Mouse (Mus musculus) megakaryocyte-erythroid progenitor cell, adult 5-6 weeks (primary cell): ENCODE data around the gene Mlf2. TPM values are rescaled to one million over a fixed set of nuclear protein-coding genes. Genes with fewer than 3 reads are reported as not detected.

Experiments
- total RNA-seq, 2 experiments: library from RNA; stranded (forward) in 1 of 2; stranded (reverse) in 1 of 2; fragments of 200-1000, 215-1000 nt in 1 of 2; fragments of >200 nt in 1 of 2; fragmentation: Nextera tagmentation in 1 of 2; gene quantifications; 2 replicates each; pipeline ENCODE4 v1.2.3; 2014 to 2017

The Mlf2 gene
- total RNA-seq, 2 experiments from 2014 or later = 99.1 to 117 TPM

Other genes starting within 250 kb of the Mlf2 start
- gene Emg1, start 219.2 kb upstream of the Mlf2 start, total RNA-seq (2014; fragmentation: Nextera tagmentation) = 242 and 387 TPM in 2 replicates
- gene Emg1, start 219.2 kb upstream of the Mlf2 start, total RNA-seq (2017) = 375 and 422 TPM in 2 replicates
- gene Phb2, start 219.1 kb upstream of the Mlf2 start, total RNA-seq (2014; fragmentation: Nextera tagmentation) = 467 and 537 TPM in 2 replicates
- 474 and 558 TPM in 2 replicates for gene Phb2, start 219.1 kb upstream of the Mlf2 start, total RNA-seq (2017)
- gene Ptpn6, start 192.7 kb upstream of the Mlf2 start, total RNA-seq (2014; fragmentation: Nextera tagmentation) = 65.4 and 76.0 TPM in 2 replicates
- 189 and 237 TPM in 2 replicates for gene Ptpn6, start 192.7 kb upstream of the Mlf2 start, total RNA-seq (2017)
- gene Grcc10, start 190.0 kb upstream of the Mlf2 start, total RNA-seq (2014; fragmentation: Nextera tagmentation) = 110 and 141 TPM in 2 replicates
- 66.5 and 83.5 TPM in 2 replicates for gene Grcc10, start 190.0 kb upstream of the Mlf2 start, total RNA-seq (2017)
- gene Gm45234, start 175.4 kb upstream of the Mlf2 start, total RNA-seq (2014; fragmentation: Nextera tagmentation) = not detected in 2 replicates
- not detected in 2 replicates for gene Gm45234, start 175.4 kb upstream of the Mlf2 start, total RNA-seq (2017)
- gene Atn1, start 174.9 kb upstream of the Mlf2 start, total RNA-seq (2014; fragmentation: Nextera tagmentation) = 12.9 and 14.4 TPM in 2 replicates
- 1.5 and 1.9 TPM in 2 replicates for gene Atn1, start 174.9 kb upstream of the Mlf2 start, total RNA-seq (2017)
- gene Eno2, start 161.7 kb upstream of the Mlf2 start, total RNA-seq (2014; fragmentation: Nextera tagmentation) = 0.74 TPM in 1 of 2 replicates, not detected in the other
- not detected in 2 replicates for gene Eno2, start 161.7 kb upstream of the Mlf2 start, total RNA-seq (2017)
- gene Lrrc23, start 151.7 kb upstream of the Mlf2 start, total RNA-seq (2014; fragmentation: Nextera tagmentation) = 0.77 TPM in 1 of 2 replicates, not detected in the other
- gene Lrrc23, start 151.7 kb upstream of the Mlf2 start, total RNA-seq (2017) = 6.7 TPM in 1 of 2 replicates, not detected in the other
- gene Spsb2, start 122.7 kb upstream of the Mlf2 start, total RNA-seq (2014; fragmentation: Nextera tagmentation) = 1.9 and 5.1 TPM in 2 replicates
- 4.1 and 5.5 TPM in 2 replicates for gene Spsb2, start 122.7 kb upstream of the Mlf2 start, total RNA-seq (2017)
- 258 and 264 TPM in 2 replicates for gene Tpi1, start 117.1 kb upstream of the Mlf2 start, total RNA-seq (2014; fragmentation: Nextera tagmentation)
- gene Tpi1, start 117.1 kb upstream of the Mlf2 start, total RNA-seq (2017) = 179 and 201 TPM in 2 replicates
- gene Usp5, start 101.9 kb upstream of the Mlf2 start, total RNA-seq (2014; fragmentation: Nextera tagmentation) = 85.0 and 100 TPM in 2 replicates
- 75.7 and 80.9 TPM in 2 replicates for gene Usp5, start 101.9 kb upstream of the Mlf2 start, total RNA-seq (2017)
- gene Cdca3, start 101.8 kb upstream of the Mlf2 start, total RNA-seq (2014; fragmentation: Nextera tagmentation) = 100 and 181 TPM in 2 replicates
- 90.3 and 111 TPM in 2 replicates for gene Cdca3, start 101.8 kb upstream of the Mlf2 start, total RNA-seq (2017)
- gene Gnb3, start 91.1 kb upstream of the Mlf2 start, total RNA-seq (2014; fragmentation: Nextera tagmentation) = not detected in 2 replicates
- gene Gnb3, start 91.1 kb upstream of the Mlf2 start, total RNA-seq (2017) = not detected in 2 replicates
- gene P3h3, start 73.6 kb upstream of the Mlf2 start, total RNA-seq (2014; fragmentation: Nextera tagmentation) = 0.61 and 3.0 TPM in 2 replicates
- 0.89 and 2.2 TPM in 2 replicates for gene P3h3, start 73.6 kb upstream of the Mlf2 start, total RNA-seq (2017)
- not detected in 2 replicates for gene Gpr162, start 67.4 kb upstream of the Mlf2 start, total RNA-seq (2014; fragmentation: Nextera tagmentation)
- not detected in 2 replicates for gene Gpr162, start 67.4 kb upstream of the Mlf2 start, total RNA-seq (2017)
- gene Cd4, start 43.2 kb upstream of the Mlf2 start, total RNA-seq (2014; fragmentation: Nextera tagmentation) = not detected in 2 replicates
- not detected in 2 replicates for gene Cd4, start 43.2 kb upstream of the Mlf2 start, total RNA-seq (2017)
- gene Lag3, start 19.7 kb upstream of the Mlf2 start, total RNA-seq (2014; fragmentation: Nextera tagmentation) = 0.09 and 0.35 TPM in 2 replicates
- gene Lag3, start 19.7 kb upstream of the Mlf2 start, total RNA-seq (2017) = 1.6 TPM in 1 of 2 replicates, not detected in the other
- 5.3 and 30.7 TPM in 2 replicates for gene Ptms, start 11.3 kb upstream of the Mlf2 start, total RNA-seq (2014; fragmentation: Nextera tagmentation)
- gene Ptms, start 11.3 kb upstream of the Mlf2 start, total RNA-seq (2017) = 21.6 and 22.1 TPM in 2 replicates
- gene Cops7a, start 34.2 kb downstream of the Mlf2 start, total RNA-seq (2014; fragmentation: Nextera tagmentation) = 71.0 and 117 TPM in 2 replicates
- gene Cops7a, start 34.2 kb downstream of the Mlf2 start, total RNA-seq (2017) = 46.8 and 57.5 TPM in 2 replicates
- gene Pianp, start 65.3 kb downstream of the Mlf2 start, total RNA-seq (2014; fragmentation: Nextera tagmentation) = not detected in 2 replicates
- gene Pianp, start 65.3 kb downstream of the Mlf2 start, total RNA-seq (2017) = not detected in 2 replicates
- gene Zfp384, start 77.8 kb downstream of the Mlf2 start, total RNA-seq (2014; fragmentation: Nextera tagmentation) = 67.0 and 86.8 TPM in 2 replicates
- 18.5 and 18.6 TPM in 2 replicates for gene Zfp384, start 77.8 kb downstream of the Mlf2 start, total RNA-seq (2017)
- gene Ing4, start 108.4 kb downstream of the Mlf2 start, total RNA-seq (2014; fragmentation: Nextera tagmentation) = 23.6 and 45.9 TPM in 2 replicates
- 43.0 and 51.1 TPM in 2 replicates for gene Ing4, start 108.4 kb downstream of the Mlf2 start, total RNA-seq (2017)
- 8.6 and 16.5 TPM in 2 replicates for gene Acrbp, start 118.3 kb downstream of the Mlf2 start, total RNA-seq (2014; fragmentation: Nextera tagmentation)
- gene Acrbp, start 118.3 kb downstream of the Mlf2 start, total RNA-seq (2017) = 0.95 and 8.6 TPM in 2 replicates
- not detected in 2 replicates for gene Lpar5, start 136.5 kb downstream of the Mlf2 start, total RNA-seq (2014; fragmentation: Nextera tagmentation)
- 4.3 TPM in 1 of 2 replicates, not detected in the other for gene Lpar5, start 136.5 kb downstream of the Mlf2 start, total RNA-seq (2017)
- gene Chd4, start 164.6 kb downstream of the Mlf2 start, total RNA-seq (2014; fragmentation: Nextera tagmentation) = 153 and 188 TPM in 2 replicates
- 438 and 492 TPM in 2 replicates for gene Chd4, start 164.6 kb downstream of the Mlf2 start, total RNA-seq (2017)
- gene Nop2, start 200.5 kb downstream of the Mlf2 start, total RNA-seq (2014; fragmentation: Nextera tagmentation) = 92.2 and 114 TPM in 2 replicates
- gene Nop2, start 200.5 kb downstream of the Mlf2 start, total RNA-seq (2017) = 108 and 125 TPM in 2 replicates
- 18.3 and 22.7 TPM in 2 replicates for gene Iffo1, start 213.9 kb downstream of the Mlf2 start, total RNA-seq (2014; fragmentation: Nextera tagmentation)
- gene Iffo1, start 213.9 kb downstream of the Mlf2 start, total RNA-seq (2017) = 10.3 and 12.8 TPM in 2 replicates
- gene Gapdh, start 235.1 kb downstream of the Mlf2 start, total RNA-seq (2014; fragmentation: Nextera tagmentation) = 900 and 1,346 TPM in 2 replicates
- gene Gapdh, start 235.1 kb downstream of the Mlf2 start, total RNA-seq (2017) = 535 and 806 TPM in 2 replicates